Mouse (Mus musculus) spleen, adult 2 months (tissue): ENCODE measurements around the gene Rcn3. TPM values are rescaled to one million over a fixed set of nuclear protein-coding genes. Genes with fewer than 3 reads are reported as not detected.

ENCODE experiments used
- DNase-seq, 2 experiments: peaks; one replicate each; pipeline versions ENCODE4 v3.0.0 to v3.0.0-alpha.2; 2012 to 2021; ENCODE audit warnings: low spot score in 2 of 2, low read depth in 1 of 2
- H3K27ac ChIP-seq: fragments of 200-500 bp; 2 replicates; pipeline ENCODE4 v1.5.1; 2012; ENCODE audit warnings: low read length, inconsistent platforms; ENCODE audit not compliant: insufficient read depth
- H3K27me3 ChIP-seq: fragments of 200-500 bp; 2 replicates; pipeline ENCODE4 v1.6.1; 2012; ENCODE audit warnings: mild to moderate bottlenecking, moderate library complexity, low read length, inconsistent platforms; ENCODE audit not compliant: control insufficient read depth, insufficient read depth
- H3K36me3 ChIP-seq: fragments of 200-500 bp; 2 replicates; pipeline ENCODE4 v1.6.1; 2012; ENCODE audit warnings: mild to moderate bottlenecking, low read length, inconsistent platforms; ENCODE audit not compliant: control insufficient read depth, insufficient read depth
- H3K4me1 ChIP-seq: fragments of 200-500 bp; 2 replicates; pipeline ENCODE4 v1.6.1; 2011; ENCODE audit warnings: inconsistent platforms; ENCODE audit not compliant: control insufficient read depth, insufficient read depth, insufficient read length
- H3K4me3 ChIP-seq: fragments of 200-500 bp; 2 replicates; pipeline ENCODE4 v1.5.1; 2011; ENCODE audit warnings: mild to moderate bottlenecking, inconsistent platforms; ENCODE audit not compliant: insufficient read depth, insufficient read length; ENCODE audit errors: extremely low read depth
- CTCF ChIP-seq: fragments of 200-500 bp; IDR thresholded peaks from 2 replicates; pipeline ENCODE4 v1.5.1; 2011; ENCODE audit warnings: mild to moderate bottlenecking, inconsistent platforms; ENCODE audit not compliant: insufficient read depth, insufficient read length, insufficient replicate concordance; ENCODE audit errors: extremely low read depth
- POLR2A ChIP-seq: fragments of 200-500 bp; IDR thresholded peaks from 2 replicates; pipeline ENCODE4 v1.6.1; 2011; ENCODE audit warnings: low read depth, low read length, inconsistent platforms
- WGBS: fragments of 180-500 bp; shearing (Covaris S2); methylation state at CpG from one replicate; pipeline ENCODE4 v1.1.7; 2018; 5-methylcytosine and 5-hydroxymethylcytosine counted together
- polyA plus RNA-seq: library from polyadenylated mRNA; depleted of rRNA; stranded (reverse); fragments of >200 nt; gene quantifications from 2 replicates; pipeline ENCODE4 v1.2.3, GENCODE M21; 2012; rRNA removed

Rcn3 gene
- polyA plus RNA-seq, 1 experiment, result 96.5 TPM

- H3K27me3 ChIP-seq, result no peaks in the 10 kb centered on the region
- peak in 1 of 2 experiments; percentile 68 for DNase-seq
Observed at GRCm38 (mm10) chr7:45037720-45038361, 54.2 kb downstream of the Rcn3 start.

GRCm38 (mm10) chr7:45036702-45037101 lies 55.3 kb downstream of the Rcn3 start:
- TF ChIP-seq POLR2A, result no peak
- no peak for TF ChIP-seq CTCF
- no peak for DNase-seq
- WGBS, result 95% methylated on average over 11 of the region's 11 CpGs
- Histone ChIP-seq H3K4me1 (no peaks in the 10 kb centered on the region), H3K36me3 (peaks cover 37% of the 10 kb centered on the region), H3K27me3 (no peaks in the 10 kb centered on the region), H3K4me3 (no peak overlapping the region), H3K27ac (no peak overlapping the region)

More at GRCm38 (mm10) chr7:45037720-45038361, 54.2 kb downstream of the Rcn3 start:
- 63% methylated on average over 7 of the region's 7 CpGs for WGBS
- no peak overlapping the region for H3K4me3 ChIP-seq
- H3K4me1 ChIP-seq, result no peaks in the 10 kb centered on the region
- H3K36me3 ChIP-seq, result peaks cover 41% of the 10 kb centered on the region
- TF ChIP-seq POLR2A (no peak), CTCF (peak; percentile 85)
- no peak overlapping the region for H3K27ac ChIP-seq

GRCm38 (mm10) chr7:45035631-45036030 lies 56.4 kb downstream of the Rcn3 start:
- Histone ChIP-seq H3K27me3 (no peaks in the 10 kb centered on the region), H3K36me3 (peaks cover 38% of the 10 kb centered on the region), H3K4me1 (no peaks in the 10 kb centered on the region), H3K27ac (no peak overlapping the region), H3K4me3 (no peak overlapping the region)
- DNase-seq, result no peak
- TF ChIP-seq POLR2A, result no peak
- TF ChIP-seq CTCF, result no peak
- 79% methylated on average over 3 of the region's 3 CpGs for WGBS

- peaks cover 42% of the 10 kb centered on the region for H3K36me3 ChIP-seq
- 94% methylated on average over 19 of the region's 19 CpGs for WGBS
Observed at GRCm38 (mm10) chr7:45033722-45034359, 58.2 kb downstream of the Rcn3 start.

More at GRCm38 (mm10) chr7:45033722-45034359, 58.2 kb downstream of the Rcn3 start:
- DNase-seq, result no peak
- Histone ChIP-seq H3K4me3 (no peak overlapping the region), H3K27ac (no peak overlapping the region), H3K27me3 (no peaks in the 10 kb centered on the region), H3K4me1 (no peaks in the 10 kb centered on the region)
- TF ChIP-seq CTCF (no peak), POLR2A (no peak)

Other genes starting within 250 kb of the Rcn3 start
- 67.8 and 105 TPM in 2 replicates for gene Akt1s1, start 243.2 kb downstream of the Rcn3 start, polyA plus RNA-seq
- 68.4 and 91.7 TPM in 2 replicates for gene Tbc1d17, start 243.1 kb downstream of the Rcn3 start, polyA plus RNA-seq
- 67.3 and 84.9 TPM in 2 replicates for gene Pnkp, start 235.1 kb downstream of the Rcn3 start, polyA plus RNA-seq
- 66.2 and 77.3 TPM in 2 replicates for gene Ptov1, start 222.4 kb downstream of the Rcn3 start, polyA plus RNA-seq
- gene Med25, start 199.5 kb downstream of the Rcn3 start, polyA plus RNA-seq, result 113 and 136 TPM in 2 replicates
- gene Fuz, start 196.1 kb downstream of the Rcn3 start, polyA plus RNA-seq, result 52.8 and 54.4 TPM in 2 replicates
- 69.9 and 91.7 TPM in 2 replicates for gene Ap2a1, start 162.7 kb downstream of the Rcn3 start, polyA plus RNA-seq
- gene Tsks, start 149.0 kb downstream of the Rcn3 start, polyA plus RNA-seq, result not detected in 2 replicates
- 4.8 and 6.1 TPM in 2 replicates for gene Cpt1c, start 117.4 kb downstream of the Rcn3 start, polyA plus RNA-seq
- gene Prmt1, start 105.7 kb downstream of the Rcn3 start, polyA plus RNA-seq, result 109 and 112 TPM in 2 replicates
- 134 and 147 TPM in 2 replicates for gene Irf3, start 94.6 kb downstream of the Rcn3 start, polyA plus RNA-seq
- 33.2 and 38.5 TPM in 2 replicates for gene Bcl2l12, start 93.5 kb downstream of the Rcn3 start, polyA plus RNA-seq
- 59.0 and 65.4 TPM in 2 replicates for gene Scaf1, start 75.9 kb downstream of the Rcn3 start, polyA plus RNA-seq
- gene Rras, start 74.3 kb downstream of the Rcn3 start, polyA plus RNA-seq, result 55.1 and 65.1 TPM in 2 replicates
- 16.1 TPM in 2 replicates for gene Prr12, start 39.3 kb downstream of the Rcn3 start, polyA plus RNA-seq
- 67.9 and 95.7 TPM in 2 replicates for gene Nosip, start 29.8 kb downstream of the Rcn3 start, polyA plus RNA-seq
- gene Prrg2, start 29.5 kb downstream of the Rcn3 start, polyA plus RNA-seq, result 19.9 and 27.6 TPM in 2 replicates
- 64.4 and 75.4 TPM in 2 replicates for gene Fcgrt, start 11.6 kb upstream of the Rcn3 start, polyA plus RNA-seq
- gene Rps11, start 32.2 kb upstream of the Rcn3 start, polyA plus RNA-seq, result 273 and 325 TPM in 2 replicates
- 1,860 and 2,797 TPM in 2 replicates for gene Rpl13a, start 36.5 kb upstream of the Rcn3 start, polyA plus RNA-seq
- 0.28 and 0.70 TPM in 2 replicates for gene Gm45713, start 44.0 kb upstream of the Rcn3 start, polyA plus RNA-seq
- 183 and 197 TPM in 2 replicates for gene Flt3l, start 44.2 kb upstream of the Rcn3 start, polyA plus RNA-seq
- gene Pih1d1, start 62.1 kb upstream of the Rcn3 start, polyA plus RNA-seq, result 45.2 and 48.7 TPM in 2 replicates
- gene Aldh16a1, start 62.4 kb upstream of the Rcn3 start, polyA plus RNA-seq, result 93.0 and 114 TPM in 2 replicates
- gene Slc17a7, start 71.7 kb upstream of the Rcn3 start, polyA plus RNA-seq, result 0.05 and 0.06 TPM in 2 replicates
- not detected in 2 replicates for gene Gfy, start 87.3 kb upstream of the Rcn3 start, polyA plus RNA-seq
- not detected in 2 replicates for gene Pth2, start 88.8 kb upstream of the Rcn3 start, polyA plus RNA-seq
- 0.16 and 0.20 TPM in 2 replicates for gene Ccdc155, start 112.7 kb upstream of the Rcn3 start, polyA plus RNA-seq
- gene Dkkl1, start 119.9 kb upstream of the Rcn3 start, polyA plus RNA-seq, result 2.1 and 2.8 TPM in 2 replicates
- gene Tead2, start 123.5 kb upstream of the Rcn3 start, polyA plus RNA-seq, result 10.6 and 12.1 TPM in 2 replicates
- 1,116 and 1,582 TPM in 2 replicates for gene Cd37, start 146.9 kb upstream of the Rcn3 start, polyA plus RNA-seq
- not detected in 2 replicates for gene Slc6a16, start 148.9 kb upstream of the Rcn3 start, polyA plus RNA-seq
- 0.27 and 0.43 TPM in 2 replicates for gene Slc6a21, start 185.3 kb upstream of the Rcn3 start, polyA plus RNA-seq
- 7.9 and 10.0 TPM in 2 replicates for gene Trpm4, start 241.6 kb upstream of the Rcn3 start, polyA plus RNA-seq
- gene Hrc, start 243.1 kb upstream of the Rcn3 start, polyA plus RNA-seq, result 0.04 and 0.09 TPM in 2 replicates